Mouse (Mus musculus): ENCODE results near the gene S100a4. TPM values are rescaled to one million over a fixed set of nuclear protein-coding genes. Genes with fewer than 3 reads are reported as not detected.

S100a4 gene
- polyA plus RNA-seq, 1 experiment from 2014 or later, result 1.7 TPM

GRCm38 (mm10) chr3:90599401-90599800 lies 4.2 kb upstream of the S100a4 start:
- Histone ChIP-seq H3K9me3 (replicated peaks) (no peaks in the 10 kb centered on the region), H3K4me3 (replicated peaks) (no peak overlapping the region), H3K27ac (replicated peaks) (no peak overlapping the region), H3K4me1 (replicated peaks) (no peaks in the 10 kb centered on the region), H3K36me3 (replicated peaks) (no peaks in the 10 kb centered on the region), H3K27me3 (no peaks in the 10 kb centered on the region), H3K9ac (no peak overlapping the region), H3K4me2 (no peak overlapping the region)
- 54% methylated on average over 3 of the region's 3 CpGs for WGBS (ENCODE audit: insufficient replicate concordance)
- no peak for ATAC-seq (ENCODE audit: insufficient read depth)

DNA sequence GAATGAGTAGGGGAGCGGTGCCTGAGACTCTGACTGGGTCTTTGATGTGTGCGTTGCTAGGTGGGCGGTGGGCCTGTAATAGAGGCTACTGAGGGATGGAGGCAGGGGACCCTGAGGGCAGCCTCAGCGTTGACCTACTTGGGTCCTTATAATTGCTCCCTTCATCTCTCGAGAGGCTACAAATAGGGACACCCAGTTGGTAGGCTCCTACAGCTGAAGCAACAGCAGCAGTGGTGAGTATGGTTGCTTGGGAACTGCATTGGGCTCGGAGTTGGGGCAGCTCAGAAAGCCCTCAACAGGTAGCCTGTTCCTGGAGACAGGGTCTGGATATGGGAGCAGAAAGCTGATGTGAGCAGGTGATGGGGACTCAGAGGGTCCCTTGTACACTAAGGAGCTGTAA lies 3.5 kb upstream of the S100a4 start:
- ATAC-seq (ENCODE audit: insufficient read depth), result no peak
- Histone ChIP-seq H3K9me3 (replicated peaks) (no peaks in the 10 kb centered on the region), H3K4me1 (replicated peaks) (no peaks in the 10 kb centered on the region), H3K27ac (replicated peaks) (no peak overlapping the region), H3K9ac (no peak overlapping the region), H3K4me3 (replicated peaks) (no peak overlapping the region), H3K4me2 (no peak overlapping the region), H3K36me3 (replicated peaks) (no peaks in the 10 kb centered on the region), H3K27me3 (no peaks in the 10 kb centered on the region)
- WGBS (ENCODE audit: insufficient replicate concordance), result 68% methylated on average over 6 of the region's 6 CpGs

DNA sequence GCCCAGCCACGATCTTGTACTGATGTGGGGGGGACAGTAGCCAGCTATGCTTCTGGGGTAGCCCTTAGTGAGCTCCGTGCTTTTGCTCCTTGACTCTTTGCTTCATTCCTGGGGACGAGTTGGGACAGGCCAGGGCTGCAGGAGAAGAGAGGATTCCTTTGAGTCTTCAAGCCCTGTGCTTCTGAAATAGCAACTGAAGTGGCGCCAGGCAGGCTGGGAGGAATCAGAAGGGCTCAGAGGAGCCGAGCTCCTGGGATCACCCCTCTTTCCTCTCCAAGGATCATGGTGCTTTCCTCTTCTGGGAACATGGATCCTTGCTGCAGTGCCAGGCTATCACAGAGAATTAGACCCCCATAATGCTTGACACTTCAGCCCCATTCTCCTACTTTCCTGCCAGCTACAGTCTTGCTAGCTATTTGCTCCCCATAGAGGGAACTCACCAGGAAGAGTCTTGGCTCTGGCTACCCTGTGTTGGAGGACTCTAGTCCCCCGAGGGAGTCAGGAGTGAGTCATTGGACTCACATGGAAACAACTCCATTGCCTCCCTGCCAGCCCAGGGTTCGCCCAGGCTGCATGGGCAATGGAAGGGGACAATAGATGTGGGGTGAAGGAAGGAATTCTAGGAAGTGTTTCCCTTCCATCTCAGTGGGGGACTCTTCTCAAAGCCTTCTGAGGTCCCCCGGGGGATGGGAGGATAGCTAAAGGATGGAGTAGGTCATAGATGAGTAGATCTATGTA lies 2.9 kb upstream of the S100a4 start:
- H3K9me3 ChIP-seq (replicated peaks), result no peaks in the 10 kb centered on the region
- no peak overlapping the region for H3K9ac ChIP-seq
- no peak overlapping the region for H3K4me2 ChIP-seq
- H3K36me3 ChIP-seq (replicated peaks), result no peaks in the 10 kb centered on the region
- WGBS (ENCODE audit: insufficient replicate concordance), result 63% methylated on average over 8 of the region's 8 CpGs
- H3K27ac ChIP-seq (replicated peaks), result no peak overlapping the region
- ATAC-seq (ENCODE audit: insufficient read depth), result no peak
- H3K4me3 ChIP-seq (replicated peaks), result no peak overlapping the region
- H3K27me3 ChIP-seq, result no peaks in the 10 kb centered on the region
- no peaks in the 10 kb centered on the region for H3K4me1 ChIP-seq (replicated peaks)

GRCm38 (mm10) chr3:90601486-90602110 lies 2.0 kb upstream of the S100a4 start, which contains the start of gene Gm42674:
Gene Gm42674 (plus strand): TSS chr3:90601904.
- Histone ChIP-seq H3K9ac (no peak within 1 kb of the TSS), H3K27me3 (no peaks in the 10 kb centered on the region), H3K4me3 (replicated peaks) (no peak within 1 kb of the TSS), H3K4me1 (replicated peaks) (no peaks in the 10 kb centered on the region), H3K36me3 (replicated peaks) (no peaks in the 10 kb centered on the region), H3K27ac (replicated peaks) (no peak within 1 kb of the TSS), H3K4me2 (no peak within 1 kb of the TSS), H3K9me3 (replicated peaks) (no peaks in the 10 kb centered on the region)
- ATAC-seq (ENCODE audit: insufficient read depth), result no peak
- WGBS (ENCODE audit: insufficient replicate concordance), result 61% methylated on average over 11 of the region's 11 CpGs

- no peak overlapping the region for H3K9ac ChIP-seq
- H3K4me2 ChIP-seq, result no peak overlapping the region
- no peaks in the 10 kb centered on the region for H3K9me3 ChIP-seq (replicated peaks)
- peaks cover 4% of the 10 kb centered on the region; the same call in 1 of the 2 replicates for H3K27me3 ChIP-seq
- no peaks in the 10 kb centered on the region for H3K36me3 ChIP-seq (replicated peaks)
- H3K27ac ChIP-seq (replicated peaks), result no peak overlapping the region
- 24% methylated on average over 4 of the region's 4 CpGs for WGBS (ENCODE audit: insufficient replicate concordance)
- no peak overlapping the region for H3K4me3 ChIP-seq (replicated peaks)
- no peaks in the 10 kb centered on the region for H3K4me1 ChIP-seq (replicated peaks)
- ATAC-seq (ENCODE audit: insufficient read depth), result no peak
These were observed 845 bp downstream of the S100a4 start for GRCm38 (mm10) chr3:90604416-90604815.

GRCm38 (mm10) chr3:90605049-90605448 lies 1.5 kb downstream of the S100a4 start:
- WGBS (ENCODE audit: insufficient replicate concordance), result 27% methylated on average over 3 of the region's 3 CpGs

DNA sequence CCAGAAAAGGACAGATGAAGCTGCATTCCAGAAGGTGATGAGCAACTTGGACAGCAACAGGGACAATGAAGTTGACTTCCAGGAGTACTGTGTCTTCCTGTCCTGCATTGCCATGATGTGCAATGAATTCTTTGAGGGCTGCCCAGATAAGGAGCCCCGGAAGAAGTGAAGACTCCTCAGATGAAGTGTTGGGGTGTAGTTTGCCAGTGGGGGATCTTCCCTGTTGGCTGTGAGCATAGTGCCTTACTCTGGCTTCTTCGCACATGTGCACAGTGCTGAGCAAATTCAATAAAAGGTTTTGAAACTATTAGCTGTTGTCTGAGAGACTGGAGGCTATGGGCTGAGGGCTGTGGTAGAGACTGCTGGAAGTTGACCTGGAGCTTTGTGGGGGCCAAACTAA lies 2.2 kb downstream of the S100a4 start:
- no peak for ATAC-seq (ENCODE audit: insufficient read depth)
- Histone ChIP-seq H3K36me3 (replicated peaks) (no peaks in the 10 kb centered on the region), H3K9ac (no peak overlapping the region), H3K27me3 (peaks cover 4% of the 10 kb centered on the region; the same call in 1 of the 2 replicates), H3K4me2 (no peak overlapping the region), H3K9me3 (replicated peaks) (no peaks in the 10 kb centered on the region), H3K4me3 (replicated peaks) (no peak overlapping the region), H3K4me1 (replicated peaks) (no peaks in the 10 kb centered on the region), H3K27ac (replicated peaks) (no peak overlapping the region)
- WGBS (ENCODE audit: insufficient replicate concordance), result 54% methylated on average over 2 of the region's 2 CpGs

More at GRCm38 (mm10) chr3:90605049-90605448, 1.5 kb downstream of the S100a4 start:
- Histone ChIP-seq H3K27ac (replicated peaks) (no peak overlapping the region), H3K4me1 (replicated peaks) (no peaks in the 10 kb centered on the region), H3K27me3 (peaks cover 4% of the 10 kb centered on the region; the same call in 1 of the 2 replicates), H3K36me3 (replicated peaks) (no peaks in the 10 kb centered on the region), H3K9ac (no peak overlapping the region), H3K9me3 (replicated peaks) (no peaks in the 10 kb centered on the region), H3K4me2 (no peak overlapping the region), H3K4me3 (replicated peaks) (no peak overlapping the region)
- ATAC-seq (ENCODE audit: insufficient read depth), result no peak

- no peak for ATAC-seq (ENCODE audit: insufficient read depth)
- Histone ChIP-seq H3K4me1 (replicated peaks) (no peaks in the 10 kb centered on the region), H3K4me3 (replicated peaks) (no peak overlapping the region), H3K9ac (no peak overlapping the region), H3K4me2 (no peak overlapping the region), H3K36me3 (replicated peaks) (no peaks in the 10 kb centered on the region), H3K27me3 (peaks cover 4% of the 10 kb centered on the region; the same call in 1 of the 2 replicates), H3K9me3 (replicated peaks) (no peaks in the 10 kb centered on the region), H3K27ac (replicated peaks) (no peak overlapping the region)
- WGBS (ENCODE audit: insufficient replicate concordance), result 81% methylated on average over 6 of the region's 6 CpGs
These were observed 2.6 kb downstream of the S100a4 start for GRCm38 (mm10) chr3:90606185-90606584.

DNA sequence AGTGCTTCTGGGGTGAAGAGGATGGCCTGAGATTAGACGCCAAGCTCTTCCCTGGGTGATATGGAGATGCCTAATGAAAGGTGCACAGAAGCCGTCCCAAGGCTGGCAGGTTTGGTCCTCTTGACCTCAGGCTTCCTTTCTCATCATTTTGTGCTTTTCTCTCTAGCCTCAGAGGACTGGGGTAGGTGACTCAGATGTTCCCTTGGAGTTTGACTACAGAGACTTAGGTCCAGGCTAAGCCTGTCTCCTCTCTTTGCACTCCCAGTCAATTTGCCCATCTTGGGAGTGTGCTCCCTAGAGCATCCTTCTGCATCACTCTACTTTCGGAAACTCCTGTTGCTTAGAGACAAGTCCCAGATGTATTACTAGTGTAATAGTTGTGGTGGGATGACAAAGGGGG lies 3.8 kb downstream of the S100a4 start:
- no peaks in the 10 kb centered on the region for H3K4me1 ChIP-seq (replicated peaks)
- no peak for ATAC-seq (ENCODE audit: insufficient read depth)
- 60% methylated on average over 3 of the region's 3 CpGs for WGBS (ENCODE audit: insufficient replicate concordance)
- no peaks in the 10 kb centered on the region for H3K9me3 ChIP-seq (replicated peaks)
- no peak overlapping the region for H3K4me2 ChIP-seq
- H3K4me3 ChIP-seq (replicated peaks), result no peak overlapping the region
- H3K9ac ChIP-seq, result no peak overlapping the region
- no peaks in the 10 kb centered on the region for H3K36me3 ChIP-seq (replicated peaks)
- H3K27ac ChIP-seq (replicated peaks), result no peak overlapping the region
- H3K27me3 ChIP-seq, result peaks cover 4% of the 10 kb centered on the region; the same call in 1 of the 2 replicates

DNA sequence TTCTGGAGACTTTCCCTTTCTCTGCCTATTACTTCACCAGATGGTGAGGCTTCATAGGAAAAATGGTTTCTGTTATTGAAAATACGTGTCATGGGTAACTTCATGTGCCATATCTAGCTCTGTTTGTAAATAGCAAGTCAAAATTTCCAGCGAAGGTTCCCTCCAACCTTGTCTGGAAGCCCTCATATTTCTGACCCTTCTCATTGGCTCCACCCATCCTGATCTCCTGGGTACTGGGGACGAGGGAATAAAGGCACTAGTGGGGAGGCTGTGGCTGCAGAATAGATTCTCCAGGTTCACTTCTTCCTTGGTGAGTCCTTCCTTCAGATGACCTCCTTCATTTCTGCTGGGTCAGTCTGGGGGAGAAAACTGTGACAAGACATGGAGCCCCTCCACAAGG lies 4.7 kb downstream of the S100a4 start, which contains the start of gene S100a5:
Gene S100a5 (plus strand): TSS at position 301 of the 400 bp plus-strand sequence.
- WGBS (ENCODE audit: insufficient replicate concordance), result 25% methylated on average over 3 of the region's 3 CpGs

DNA sequence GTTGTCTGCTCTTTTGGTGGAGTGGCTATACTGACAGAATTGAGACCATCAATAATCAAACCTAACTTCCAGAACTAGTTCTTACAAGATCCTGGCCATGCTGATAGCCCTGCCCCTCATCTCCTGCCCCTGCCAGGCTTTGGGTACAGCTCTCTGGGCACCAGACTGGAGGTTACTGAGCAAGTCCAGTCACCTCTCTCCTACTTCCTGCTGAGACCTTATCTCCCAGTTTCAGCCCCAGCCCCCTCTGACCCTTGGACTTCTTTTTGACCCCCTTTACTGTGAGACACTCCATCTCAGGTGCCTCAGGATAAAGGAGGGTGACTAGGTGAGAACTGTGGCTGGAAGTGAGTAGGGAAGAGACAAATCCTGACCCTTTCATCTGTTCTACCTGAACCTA lies 5.5 kb downstream of the S100a4 start:
- Histone ChIP-seq H3K4me2 (no peak overlapping the region), H3K9me3 (replicated peaks) (no peaks in the 10 kb centered on the region), H3K4me3 (replicated peaks) (no peak overlapping the region), H3K27me3 (peaks cover 6% of the 10 kb centered on the region; the same call in 1 of the 2 replicates), H3K4me1 (replicated peaks) (peaks cover 5% of the 10 kb centered on the region; the same call in 1 of the 2 replicates), H3K9ac (no peak overlapping the region), H3K27ac (replicated peaks) (no peak overlapping the region), H3K36me3 (replicated peaks) (no peaks in the 10 kb centered on the region)
- no peak for ATAC-seq (ENCODE audit: insufficient read depth)

More for the DNA sequence above, 4.7 kb downstream of the S100a4 start, which contains the start of gene S100a5:
- Histone ChIP-seq H3K4me1 (replicated peaks) (peaks cover 5% of the 10 kb centered on the region; the same call in 1 of the 2 replicates), H3K36me3 (replicated peaks) (no peaks in the 10 kb centered on the region), H3K27ac (replicated peaks) (no peak within 1 kb of the TSS), H3K9me3 (replicated peaks) (no peaks in the 10 kb centered on the region), H3K4me3 (replicated peaks) (no peak within 1 kb of the TSS), H3K9ac (no peak within 1 kb of the TSS), H3K4me2 (no peak within 1 kb of the TSS), H3K27me3 (peaks cover 4% of the 10 kb centered on the region; the same call in 1 of the 2 replicates)
- no peak for ATAC-seq (ENCODE audit: insufficient read depth)

All from liver, embryonic 15.5 days (tissue).